Mouse (Mus musculus) lung, adult 18-20 months (tissue): ENCODE data around the gene Filip1.

Experiments used
- DNase-seq, 2 experiments: peaks; one replicate each; pipeline ENCODE4 v3.0.0; 2022; ENCODE audit warnings: mixed read lengths in 2 of 2

Gene Filip1

GRCm38 (mm10) chr9:79816464-79816863, 196.2 kb downstream of the Filip1 start:
- no peak for DNase-seq

GRCm38 (mm10) chr9:79816013-79816412, 196.6 kb downstream of the Filip1 start:
- DNase-seq = no peak

GRCm38 (mm10) chr9:79814592-79814991, 198.1 kb downstream of the Filip1 start:
- DNase-seq = no peak

GRCm38 (mm10) chr9:79810969-79811902, 201.4 kb downstream of the Filip1 start:
- no peak for DNase-seq

GRCm38 (mm10) chr9:79810534-79810933, 202.1 kb downstream of the Filip1 start:
- DNase-seq = no peak

- DNase-seq = no peak
Observed at GRCm38 (mm10) chr9:79809411-79809810, 203.2 kb downstream of the Filip1 start.

GRCm38 (mm10) chr9:79807178-79807577, 205.5 kb downstream of the Filip1 start:
- DNase-seq = no peak

- no peak for DNase-seq
Observed at GRCm38 (mm10) chr9:79806317-79807075, 206.2 kb downstream of the Filip1 start.

- no peak for DNase-seq
Observed at GRCm38 (mm10) chr9:79805426-79805825, 207.2 kb downstream of the Filip1 start.

GRCm38 (mm10) chr9:79796461-79797135, 216.1 kb downstream of the Filip1 start:
- DNase-seq = peak; percentile 24 to 48

- DNase-seq = no peak
Observed at GRCm38 (mm10) chr9:79795076-79795475, 217.6 kb downstream of the Filip1 start.

- peak; percentile 94 to 96 for DNase-seq
Observed at GRCm38 (mm10) chr9:79792841-79793835, 219.5 kb downstream of the Filip1 start, which contains the start of gene Tmem30a. Gene Tmem30a (minus strand): TSS chr9:79793507.

GRCm38 (mm10) chr9:79785794-79786085, 226.9 kb downstream of the Filip1 start:
- DNase-seq = no peak

GRCm38 (mm10) chr9:79784934-79785793, 227.5 kb downstream of the Filip1 start:
- no peak for DNase-seq

GRCm38 (mm10) chr9:79784439-79784838, 228.2 kb downstream of the Filip1 start:
- DNase-seq = no peak

- DNase-seq = no peak
Observed at GRCm38 (mm10) chr9:79779354-79779753, 233.3 kb downstream of the Filip1 start.

- DNase-seq = no peak
Observed at GRCm38 (mm10) chr9:79766991-79767545, 245.6 kb downstream of the Filip1 start.

GRCm38 (mm10) chr9:79765329-79765728, 247.3 kb downstream of the Filip1 start:
- DNase-seq = peak; percentile 7 to 38
